ENCODE assay signal across 16 mouse cellular contexts in genomic region chr9:70310046-70310445, GRCm38 (mm10).
"Had no signal": no experiment of that assay in that cellular context is flagged by ENCODE, and none has a peak within 500 bp of the region (broad histone marks: within the 10 kb centered on the region; RNA-seq: fewer than 3 reads in every experiment).

No protein-coding gene starts in this region.

- ATAC-seq: midbrain, embryonic 15.5 days had no signal

- H3K4me1 ChIP-seq: liver, embryonic 13.5 days; midbrain, embryonic 15.5 days had no signal

- H3K27ac ChIP-seq: kidney, embryonic 15.5 days; left cerebral cortex, adult 2 months; liver, embryonic 13.5 days; macrophage; midbrain, embryonic 12.5 days; midbrain, embryonic 15.5 days; neural tube, embryonic 13.5 days had no signal

- H3K9me3 ChIP-seq: kidney, embryonic 15.5 days; liver, embryonic 13.5 days; midbrain, embryonic 12.5 days; midbrain, embryonic 15.5 days; neural tube, embryonic 13.5 days had no signal

- DNase-seq: kidney, adult 11 months; kidney, adult 8-10 months; kidney, postnatal 10 days; kidney, postnatal 36 days; liver, embryonic 13.5 days; lung, adult 2 months; lung, postnatal 14 days; retina, postnatal 1 day; right cerebral cortex, postnatal 25 days; spleen, adult 18-20 months had no signal

- H3K36me3 ChIP-seq: liver, embryonic 13.5 days; midbrain, embryonic 12.5 days; midbrain, embryonic 15.5 days; neural tube, embryonic 13.5 days had no signal

- H3K9ac ChIP-seq: kidney, embryonic 15.5 days; liver, embryonic 13.5 days; midbrain, embryonic 12.5 days; midbrain, embryonic 15.5 days; neural tube, embryonic 13.5 days had no signal

- H3K4me3 ChIP-seq: kidney, embryonic 15.5 days; left cerebral cortex, adult 2 months; liver, embryonic 13.5 days; midbrain, embryonic 12.5 days; midbrain, embryonic 15.5 days; neural tube, embryonic 13.5 days had no signal

- H3K4me2 ChIP-seq: kidney, embryonic 15.5 days; liver, embryonic 13.5 days; midbrain, embryonic 12.5 days; midbrain, embryonic 15.5 days; neural tube, embryonic 13.5 days had no signal

- H3K27me3 ChIP-seq: kidney, embryonic 15.5 days; liver, embryonic 13.5 days; midbrain, embryonic 12.5 days; midbrain, embryonic 15.5 days; neural tube, embryonic 13.5 days had no signal
